Mouse (Mus musculus) heart, adult 2 months (tissue): ENCODE results near the gene Chmp2b.

ENCODE experiments used
- CTCF ChIP-seq: fragments of 200-600 bp; IDR thresholded peaks from 2 replicates; pipeline ENCODE4 v1.8.1; 2022; ENCODE audit warnings: antibody characterized with exemption, mild to moderate bottlenecking, moderate library complexity
- EP300 ChIP-seq: fragments of 200-500 bp; IDR thresholded peaks from 2 replicates; pipeline ENCODE4 v1.6.1; 2011; ENCODE audit warnings: low read depth, low read length, control low read depth; ENCODE audit not compliant: insufficient read depth
- POLR2A ChIP-seq: fragments of 200-500 bp; IDR thresholded peaks from 2 replicates; pipeline ENCODE4 v1.6.1; 2011; ENCODE audit warnings: mild to moderate bottlenecking, low read depth, low read length, control low read depth; ENCODE audit not compliant: insufficient read depth

DNA sequence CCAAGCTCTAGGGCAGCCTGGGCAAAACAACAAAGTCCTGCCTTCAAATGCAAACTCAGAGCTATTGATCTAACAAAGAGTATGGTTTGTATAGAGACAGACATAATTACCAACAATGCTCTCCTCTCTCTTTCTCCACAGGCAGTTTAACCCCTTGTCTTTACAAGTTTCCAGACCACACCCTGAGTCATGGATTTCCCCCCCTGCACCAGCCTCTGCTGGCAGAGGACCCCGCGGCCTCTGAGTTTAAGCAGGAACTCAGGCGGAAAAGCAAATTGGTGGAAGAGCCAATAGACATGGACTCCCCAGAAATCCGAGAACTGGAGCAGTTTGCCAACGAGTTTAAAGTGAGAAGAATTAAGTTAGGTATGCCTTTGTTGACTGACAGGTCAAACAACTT lies 32.9 kb downstream of the Chmp2b start:
- TF ChIP-seq CTCF (no peak), POLR2A (no peak), EP300 (no peak)
